Mouse (Mus musculus) heart, embryonic 11.5 days (tissue): ENCODE data around the gene Pde4d. TPM values are rescaled to one million over a fixed set of nuclear protein-coding genes. Genes with fewer than 3 reads are reported as not detected.
A peak's percentile ranks its signal among the peaks of the same experiment; 100 is the strongest.

ENCODE experiments used
- ATAC-seq: fragments of 200-750 bp; cut with Nextera tagmentation; replicated peaks from 2 replicates; pipeline ENCODE4 v1.8.0; 2017; ENCODE audit warnings: moderate library complexity; ENCODE audit not compliant: insufficient number of reproducible peaks, low FRiP score, low TSS enrichment
- H3K27ac ChIP-seq: fragments of 300-500 bp; sonication (generic); 2 replicates; pipeline ENCODE4 v1.5.1; 2014; ENCODE audit warnings: mild to moderate bottlenecking, low read depth, low read length
- H3K27me3 ChIP-seq: fragments of 300-500 bp; sonication (generic); 2 replicates; pipeline ENCODE4 v1.6.1; 2014; ENCODE audit warnings: mild to moderate bottlenecking, low read length, mixed read lengths; ENCODE audit not compliant: control insufficient read depth, insufficient read depth
- H3K36me3 ChIP-seq: fragments of 300-500 bp; sonication (generic); 2 replicates; pipeline ENCODE4 v1.6.1; 2014; ENCODE audit warnings: mild to moderate bottlenecking, low read length, moderate library complexity, mixed read lengths; ENCODE audit not compliant: control insufficient read depth, insufficient read depth
- H3K4me1 ChIP-seq: fragments of 300-500 bp; sonication (generic); 2 replicates; pipeline ENCODE4 v1.6.1; 2014; ENCODE audit warnings: low read length; ENCODE audit not compliant: control insufficient read depth, insufficient read depth
- H3K4me2 ChIP-seq: fragments of 300-500 bp; sonication (generic); 2 replicates; pipeline ENCODE4 v1.6.1; 2014; ENCODE audit warnings: mild to moderate bottlenecking, moderate library complexity
- H3K4me3 ChIP-seq: fragments of 300-500 bp; sonication (generic); 2 replicates; pipeline ENCODE4 v1.5.1; 2014; ENCODE audit warnings: low read depth, low read length
- H3K9ac ChIP-seq: fragments of 300-500 bp; sonication (generic); 2 replicates; pipeline ENCODE4 v1.6.1; 2014; ENCODE audit warnings: mild to moderate bottlenecking, low read depth, low read length, moderate library complexity
- H3K9me3 ChIP-seq: fragments of 300-500 bp; sonication (generic); replicated peaks from 2 replicates; pipeline ENCODE4 v1.6.1; 2016; ENCODE audit warnings: low read length; ENCODE audit not compliant: control insufficient read depth
- WGBS: fragments of 180-500 bp; shearing (Covaris S2); extraction: QIAGEN DNeasy Blood & Tissue Kit; methylation state at CpG from one replicate; pipeline ENCODE4 v1.1.7; 2014; ENCODE audit not compliant: insufficient replicate concordance; 5-methylcytosine and 5-hydroxymethylcytosine counted together
- polyA plus RNA-seq: library from polyadenylated mRNA; unstranded; fragments of >200 nt; fragmentation: Nextera tagmentation; extraction: Ambion mirVana; gene quantifications from 2 replicates; pipeline ENCODE4 v1.2.1, GENCODE M21; 2014

The Pde4d gene
- polyA plus RNA-seq, 1 experiment from 2014 or later, result 27.8 TPM

GRCm38 (mm10) chr13:108856776-108857435 is 407.2 kb downstream of the Pde4d start:
- H3K4me2 ChIP-seq, result no peak overlapping the region
- ATAC-seq, result no peak
- H3K4me1 ChIP-seq, result no peaks in the 10 kb centered on the region
- H3K27ac ChIP-seq, result no peak overlapping the region
- no peak overlapping the region for H3K4me3 ChIP-seq
- no peaks in the 10 kb centered on the region for H3K27me3 ChIP-seq
- WGBS, result 75% methylated on average over 6 of the region's 6 CpGs
- no peaks in the 10 kb centered on the region for H3K9me3 ChIP-seq
- H3K36me3 ChIP-seq, result no peaks in the 10 kb centered on the region
- H3K9ac ChIP-seq, result no peak overlapping the region

GRCm38 (mm10) chr13:108859336-108859735 is 409.6 kb downstream of the Pde4d start:
- H3K27me3 ChIP-seq, result no peaks in the 10 kb centered on the region
- no peaks in the 10 kb centered on the region for H3K36me3 ChIP-seq
- H3K4me2 ChIP-seq, result no peak overlapping the region
- no peak overlapping the region for H3K4me3 ChIP-seq
- no peaks in the 10 kb centered on the region for H3K9me3 ChIP-seq
- H3K4me1 ChIP-seq, result no peaks in the 10 kb centered on the region
- no peak for ATAC-seq
- H3K27ac ChIP-seq, result no peak overlapping the region
- WGBS, result 76% methylated on average over 3 of the region's 3 CpGs
- H3K9ac ChIP-seq, result no peak overlapping the region

GRCm38 (mm10) chr13:108860737-108861136 is 411.0 kb downstream of the Pde4d start:
- WGBS, result 71% methylated on average over 7 of the region's 7 CpGs
- Histone ChIP-seq H3K4me1 (no peaks in the 10 kb centered on the region), H3K4me2 (no peak overlapping the region), H3K9me3 (no peaks in the 10 kb centered on the region), H3K27me3 (no peaks in the 10 kb centered on the region), H3K27ac (no peak overlapping the region), H3K4me3 (no peak overlapping the region), H3K9ac (no peak overlapping the region), H3K36me3 (no peaks in the 10 kb centered on the region)
- no peak for ATAC-seq

GRCm38 (mm10) chr13:108861707-108862106 is 412.0 kb downstream of the Pde4d start:
- Histone ChIP-seq H3K36me3 (no peaks in the 10 kb centered on the region), H3K4me2 (no peak overlapping the region), H3K9me3 (no peaks in the 10 kb centered on the region), H3K4me3 (no peak overlapping the region), H3K4me1 (no peaks in the 10 kb centered on the region), H3K9ac (no peak overlapping the region), H3K27me3 (no peaks in the 10 kb centered on the region), H3K27ac (no peak overlapping the region)
- WGBS, result 67% methylated on average over 7 of the region's 7 CpGs
- ATAC-seq, result no peak

- Histone ChIP-seq H3K4me2 (no peak overlapping the region), H3K4me1 (no peaks in the 10 kb centered on the region), H3K36me3 (no peaks in the 10 kb centered on the region), H3K4me3 (no peak overlapping the region), H3K27me3 (no peaks in the 10 kb centered on the region), H3K9ac (no peak overlapping the region), H3K27ac (no peak overlapping the region), H3K9me3 (no peaks in the 10 kb centered on the region)
- WGBS, result 67% methylated on average over 5 of the region's 5 CpGs
- no peak for ATAC-seq
These were observed 412.4 kb downstream of the Pde4d start for GRCm38 (mm10) chr13:108862173-108862572.

- no peaks in the 10 kb centered on the region for H3K9me3 ChIP-seq
- H3K4me1 ChIP-seq, result no peaks in the 10 kb centered on the region
- no peak overlapping the region for H3K9ac ChIP-seq
- no peak overlapping the region for H3K27ac ChIP-seq
- no peak for ATAC-seq
- WGBS, result 79% methylated on average over 5 of the region's 5 CpGs
- no peak overlapping the region for H3K4me2 ChIP-seq
- no peaks in the 10 kb centered on the region for H3K36me3 ChIP-seq
- H3K4me3 ChIP-seq, result no peak overlapping the region
- H3K27me3 ChIP-seq, result no peaks in the 10 kb centered on the region
These were observed 450.4 kb downstream of the Pde4d start for GRCm38 (mm10) chr13:108900160-108900559.

- no peak overlapping the region for H3K9ac ChIP-seq
- no peaks in the 10 kb centered on the region for H3K4me1 ChIP-seq
- ATAC-seq, result no peak
- no peak overlapping the region for H3K27ac ChIP-seq
- H3K4me3 ChIP-seq, result no peak overlapping the region
- no peaks in the 10 kb centered on the region for H3K9me3 ChIP-seq
- H3K27me3 ChIP-seq, result no peaks in the 10 kb centered on the region
- H3K4me2 ChIP-seq, result no peak overlapping the region
- H3K36me3 ChIP-seq, result no peaks in the 10 kb centered on the region
- 81% methylated on average over 2 of the region's 2 CpGs for WGBS
These were observed 455.4 kb downstream of the Pde4d start for GRCm38 (mm10) chr13:108905121-108905520.

GRCm38 (mm10) chr13:108909193-108909592 is 459.4 kb downstream of the Pde4d start:
- H3K36me3 ChIP-seq, result no peaks in the 10 kb centered on the region
- no peaks in the 10 kb centered on the region for H3K4me1 ChIP-seq
- ATAC-seq, result no peak
- no peaks in the 10 kb centered on the region for H3K27me3 ChIP-seq
- no peaks in the 10 kb centered on the region for H3K9me3 ChIP-seq
- no peak overlapping the region for H3K4me2 ChIP-seq
- H3K9ac ChIP-seq, result no peak overlapping the region
- H3K4me3 ChIP-seq, result no peak overlapping the region
- H3K27ac ChIP-seq, result no peak overlapping the region
- 85% methylated on average over 2 of the region's 2 CpGs for WGBS

- Histone ChIP-seq H3K4me3 (no peak overlapping the region), H3K9me3 (no peaks in the 10 kb centered on the region), H3K4me1 (no peaks in the 10 kb centered on the region), H3K27me3 (no peaks in the 10 kb centered on the region), H3K36me3 (no peaks in the 10 kb centered on the region), H3K27ac (no peak overlapping the region), H3K9ac (no peak overlapping the region), H3K4me2 (no peak overlapping the region)
- 53% methylated on average over 3 of the region's 3 CpGs for WGBS
- ATAC-seq, result 0 out of 2 replicates have a peak, but pooled peaks have one; percentile 49
These were observed 464.9 kb downstream of the Pde4d start for GRCm38 (mm10) chr13:108914626-108915025.
